In genomic region chr13:29034444-29034843, GRCm38 (mm10) we compare ENCODE assay signal across 9 mouse cellular contexts.
A peak's percentile ranks its signal among the peaks of the same experiment; 100 is the strongest.
DNase-seq lines count a peak whose midpoint lies in the region; ATAC-seq and TF ChIP-seq lines count a peak whose summit lies in the region.
"Had no signal": no experiment of that assay in that cellular context is flagged by ENCODE, and none has a peak within 500 bp of the region (broad histone marks: within the 10 kb centered on the region; RNA-seq: fewer than 3 reads in every experiment).

No protein-coding gene starts in this region.

- H3K4me1 ChIP-seq in neural tube, embryonic 11.5 days (ENCODE audit: control insufficient read depth, insufficient read depth, low read length): no peaks in the 10 kb centered on the region; the same call in 1 of the 2 replicates
- peaks cover 5% of the 10 kb centered on the region; the same call in 1 of the 2 replicates for H3K4me1 ChIP-seq in intestine, postnatal 0 days (replicated peaks; ENCODE audit: control insufficient read depth, insufficient read depth, low read length)

- DNase-seq in neural tube, embryonic 11.5 days (ENCODE audit: low spot score): peak; percentile 21
- no peak for DNase-seq in neural tube, embryonic 10.5 days (ENCODE audit: extremely low spot score, low spot score)
- peak; percentile 81 for DNase-seq in lung, postnatal 36 days
- peak; percentile 16 to 50 for DNase-seq in thymus, postnatal 36 days
- DNase-seq in right cerebral cortex, postnatal 25 days: no peak
- no peak for DNase-seq in frontal cortex, postnatal 36 days (ENCODE audit: low spot score in 2 of 2)
- DNase-seq in layer of hippocampus, adult 9-11 months: no peak
- DNase-seq: cerebellum, adult 8-10 months had no signal

- H3K27me3 ChIP-seq in neural tube, embryonic 11.5 days (ENCODE audit: control insufficient read depth, insufficient read depth, low read length): no peaks in the 10 kb centered on the region
- H3K27me3 ChIP-seq in intestine, postnatal 0 days (replicated peaks; ENCODE audit: control insufficient read depth, insufficient read depth, low read length): no peaks in the 10 kb centered on the region

- 63% methylated on average over 8 of the region's 8 CpGs for WGBS in neural tube, embryonic 11.5 days
- 34% methylated on average over 8 of the region's 8 CpGs for WGBS in intestine, postnatal 0 days

- no peak for ATAC-seq in neural tube, embryonic 11.5 days (ENCODE audit: insufficient read depth, low FRiP score, low TSS enrichment)
- peak; percentile 98 for ATAC-seq in intestine, postnatal 0 days

- no peak overlapping the region for H3K27ac ChIP-seq in neural tube, embryonic 11.5 days (ENCODE audit: low read depth, low read length)
- peak overlapping the region; percentile 46; the same call in 1 of the 2 replicates for H3K27ac ChIP-seq in intestine, postnatal 0 days (ENCODE audit: low read depth, low read length)

- no peak overlapping the region for H3K4me2 ChIP-seq in neural tube, embryonic 11.5 days (ENCODE audit: low read depth)
- H3K4me2 ChIP-seq in intestine, postnatal 0 days (replicated peaks; ENCODE audit: low read depth): 0 out of 2 replicates have a peak overlapping the region, but pooled peaks have one; percentile 7

- no peak overlapping the region for H3K4me3 ChIP-seq in neural tube, embryonic 11.5 days (ENCODE audit: low read depth, low read length)
- no peak overlapping the region for H3K4me3 ChIP-seq in intestine, postnatal 0 days (ENCODE audit: low read depth, low read length)

- H3K36me3 ChIP-seq in neural tube, embryonic 11.5 days (ENCODE audit: control insufficient read depth, insufficient read depth, low read length): no peaks in the 10 kb centered on the region
- H3K36me3 ChIP-seq in intestine, postnatal 0 days (ENCODE audit: control insufficient read depth, insufficient read depth): no peaks in the 10 kb centered on the region

- H3K9me3 ChIP-seq in neural tube, embryonic 11.5 days (ENCODE audit: control insufficient read depth, low read length): no peaks in the 10 kb centered on the region
- H3K9me3 ChIP-seq in intestine, postnatal 0 days (ENCODE audit: control insufficient read depth): no peaks in the 10 kb centered on the region

- TF ChIP-seq CTCF in intestine, postnatal 0 days (IDR thresholded peaks at IDR 0.05; ENCODE audit: low read depth): no peak

- H3K9ac ChIP-seq in neural tube, embryonic 11.5 days (ENCODE audit: low read length): no peak overlapping the region
- no peak overlapping the region for H3K9ac ChIP-seq in intestine, postnatal 0 days (ENCODE audit: low read depth, low read length)

Comparison
In these comparisons a context has a peak if more than half of its experiments do, and no peak if none do; other contexts are left out.
1. DNase-seq: peak in neural tube, embryonic 11.5 days (single experiment), lung, postnatal 36 days (single experiment) and thymus, postnatal 36 days (2 of 2); none in neural tube, embryonic 10.5 days (single experiment), right cerebral cortex, postnatal 25 days (single experiment), frontal cortex, postnatal 36 days (0 of 2) and layer of hippocampus, adult 9-11 months (single experiment).